Mouse (Mus musculus): ENCODE data around the gene Mrpl39. TPM values are rescaled to one million over a fixed set of nuclear protein-coding genes. Genes with fewer than 3 reads are reported as not detected.

The Mrpl39 gene
- total RNA-seq (2021): 10 to 100 TPM; 32.8 to 33.2 TPM
- long read RNA-seq, experiment 1, transcript Mrpl39-201 (10 exons, 2,294 nt): major isoform, 102 of 128 reads
- long read RNA-seq, experiment 1, partial matches to known transcripts: 15 of 128 reads
- long read RNA-seq, experiment 1, other reads (novel, unspliced or antisense): 11 of 128 reads
- long read RNA-seq, experiment 2, transcript Mrpl39-201 (10 exons, 2,294 nt): major isoform, 75 of 99 reads
- long read RNA-seq, experiment 2, partial matches to known transcripts: 19 of 99 reads
- long read RNA-seq, experiment 2, other reads (novel, unspliced or antisense): 5 of 99 reads

- DNase-seq: peak; percentile 99
- intact Hi-C loops (cut with DNase I): loop anchor here (1.0 to 10.0 kb wide), 5 partner anchors 39 to 939 kb away; partner anchors contain the start of genes Atp5j and Jam2
Observed at GRCm38 (mm10) chr16:84735166-84736105, at the start of gene Mrpl39. TSS of gene Mrpl39 (minus strand) at chr16:84735742.

GRCm38 (mm10) chr16:84784966-84785365, 49.4 kb upstream of the Mrpl39 start:
- intact Hi-C loops (cut with DNase I): no loop called here

DNA sequence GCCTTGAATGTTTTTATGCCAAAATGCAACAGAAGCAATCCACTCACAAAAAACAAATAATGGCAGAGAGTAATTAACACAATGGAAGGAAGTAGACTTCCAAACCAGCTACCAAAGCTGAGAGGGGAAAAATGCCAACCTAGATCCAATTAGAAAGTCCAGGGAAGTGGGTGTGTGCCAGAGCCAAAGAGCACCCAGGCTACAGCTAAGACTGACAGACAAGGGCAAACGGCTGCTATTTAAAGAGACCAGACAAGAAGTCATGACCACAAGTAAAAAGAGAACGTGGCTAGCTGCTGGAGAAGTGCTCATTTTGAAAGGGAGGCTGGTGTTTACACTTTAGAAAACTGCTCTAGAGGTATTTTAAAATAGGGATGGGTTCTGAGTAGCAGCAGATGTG, 47.7 kb upstream of the Mrpl39 start:
- intact Hi-C loops (cut with DNase I): no loop called here
- peak in 1 of 2 experiments; percentile 37 for DNase-seq

More at GRCm38 (mm10) chr16:84784966-84785365, 49.4 kb upstream of the Mrpl39 start:
- DNase-seq: no peak

DNA sequence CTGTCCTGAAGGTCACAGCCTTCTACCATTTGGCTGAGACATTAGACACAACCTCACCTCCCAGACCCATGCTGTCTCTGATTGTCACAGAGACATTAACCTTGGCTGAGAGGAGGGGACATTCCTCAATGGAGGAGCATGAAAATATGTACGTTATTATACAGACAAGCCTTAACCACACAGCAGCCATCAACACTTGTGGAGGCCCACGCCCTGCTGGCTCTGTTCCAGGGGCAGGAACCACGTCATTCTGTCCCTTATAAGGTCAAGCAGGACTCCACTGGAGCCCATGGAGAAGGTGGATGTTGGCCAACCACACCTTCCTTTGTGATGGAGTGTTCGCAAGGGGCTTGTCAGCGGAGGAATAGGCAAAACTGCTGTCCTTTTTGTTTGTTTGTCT, 44.2 kb upstream of the Mrpl39 start:
- no peak for DNase-seq
- intact Hi-C loops (cut with DNase I): no loop called here

- DNase-seq: no peak
- intact Hi-C loops (cut with DNase I): no loop called here
Observed at GRCm38 (mm10) chr16:84778861-84779630, 43.5 kb upstream of the Mrpl39 start.

DNA sequence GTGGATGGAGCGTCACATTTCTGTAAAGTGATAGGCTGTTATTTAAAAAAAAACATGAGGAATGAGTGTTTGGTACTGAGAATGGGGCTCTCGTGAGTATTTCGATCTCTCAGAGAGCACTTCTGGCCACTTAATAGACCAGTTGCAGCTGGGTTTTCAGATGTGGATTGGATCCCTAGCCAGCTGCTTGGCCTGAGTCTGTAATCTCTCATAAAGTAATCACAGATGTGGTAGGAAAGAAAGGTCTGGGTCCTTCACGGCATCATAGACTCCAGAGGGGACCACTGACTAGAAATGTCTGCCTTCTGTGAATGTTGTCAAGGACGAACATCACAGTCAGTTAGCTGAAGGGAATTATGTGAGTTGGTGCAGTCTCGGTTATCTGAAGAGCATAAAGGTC, 42.9 kb upstream of the Mrpl39 start:
- no peak for DNase-seq
- intact Hi-C loops (cut with DNase I): no loop called here

- intact Hi-C loops (cut with DNase I): loop anchor here (2.0 kb wide), 1 partner anchor 43 kb away; no protein-coding TSS in a partner anchor
- peak in 1 of 2 experiments; percentile 22 for DNase-seq
Observed at GRCm38 (mm10) chr16:84776089-84776784, 40.7 kb upstream of the Mrpl39 start.

DNA sequence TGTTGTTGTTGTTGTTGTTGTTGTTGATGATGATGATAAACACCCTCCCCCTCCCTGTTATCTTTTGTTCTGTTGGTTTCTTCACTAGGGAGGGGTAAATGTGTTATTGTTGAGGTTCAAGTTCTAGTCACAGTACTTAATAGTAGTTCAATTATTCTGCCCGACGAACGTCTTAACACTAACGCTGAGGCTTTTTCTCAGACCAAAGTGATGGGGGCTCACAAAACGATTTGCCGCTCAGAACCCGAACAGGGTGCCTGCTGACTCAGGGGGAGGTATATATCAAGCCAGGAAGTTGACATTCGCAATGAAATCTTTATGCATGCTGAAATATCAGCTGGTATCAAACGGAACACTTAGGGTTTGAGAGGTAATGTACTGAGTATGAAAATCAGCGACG, 39.8 kb upstream of the Mrpl39 start:
- intact Hi-C loops (cut with DNase I): loop anchor here (2.0 kb wide), 1 partner anchor 41 kb away; the partner anchor contains the start of gene Mrpl39
- no peak for DNase-seq

DNA sequence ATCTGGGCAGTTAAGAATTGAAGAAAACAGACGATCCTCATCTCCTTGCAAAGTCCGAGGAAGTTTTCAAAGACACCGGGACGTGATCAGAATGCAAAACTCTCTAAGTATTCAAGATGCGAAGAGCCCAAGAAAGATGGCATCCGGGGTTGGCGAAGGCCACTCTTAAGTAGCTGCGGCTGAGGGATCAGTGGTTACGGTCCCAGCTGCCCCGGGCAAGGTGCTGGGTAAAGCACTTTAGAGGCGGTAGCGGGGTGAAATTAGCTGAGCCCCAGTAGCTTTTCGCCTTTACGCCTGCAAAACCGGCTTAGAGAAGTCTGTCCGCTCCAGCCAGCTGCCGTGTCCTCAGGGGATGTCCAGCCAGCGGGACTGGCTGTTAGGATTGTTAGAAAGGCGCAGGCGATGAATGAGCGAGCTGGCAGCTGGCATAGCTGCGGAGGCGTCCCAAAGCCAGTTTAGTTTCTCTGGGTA, 39.3 kb upstream of the Mrpl39 start:
- peak; percentile 45 to 52 for DNase-seq
- intact Hi-C loops (cut with DNase I): loop anchor here (2.0 to 5.0 kb wide), 2 partner anchors 40 to 58 kb away; partner anchors contain the start of genes Gabpa and Mrpl39

DNA sequence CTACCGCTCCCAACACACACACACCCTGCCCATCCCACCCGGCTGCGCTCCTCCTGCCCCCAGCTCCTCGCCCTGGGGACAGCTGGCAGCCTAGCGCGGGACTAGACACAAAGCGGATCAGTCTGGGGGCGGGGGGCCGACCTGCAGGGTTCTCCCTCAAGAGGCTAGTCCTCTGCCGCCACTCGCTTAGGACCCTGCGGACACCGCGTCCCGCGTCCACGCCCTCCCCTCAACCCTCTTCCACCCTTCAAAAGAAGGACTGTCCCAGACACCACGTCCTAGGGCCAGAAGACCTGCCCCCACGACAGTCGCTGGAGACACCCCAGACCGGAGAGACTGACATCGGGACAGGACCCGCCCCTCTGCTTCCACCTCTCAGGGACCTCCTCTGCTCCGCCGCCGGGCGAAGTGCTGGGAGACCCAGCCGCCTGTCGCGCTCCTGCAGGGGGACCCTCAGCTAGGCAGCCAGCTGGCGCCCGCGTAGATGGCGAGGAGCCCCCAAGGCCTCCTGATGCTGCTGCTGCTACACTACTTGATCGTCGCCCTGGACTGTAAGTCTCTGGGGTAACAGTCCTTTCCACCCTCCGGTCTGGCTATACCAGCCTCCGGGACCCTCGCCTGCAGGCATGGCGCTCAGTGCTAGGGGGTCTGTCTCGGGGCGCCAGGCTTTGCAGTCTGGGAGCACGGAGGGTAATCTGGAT, 38.6 kb upstream of the Mrpl39 start, which contains the start of gene Jam2:
TSS of gene Jam2 (plus strand) at position 121 of the 701 bp plus-strand sequence.
- intact Hi-C loops (cut with DNase I): loop anchor here (2.0 to 5.0 kb wide), 2 partner anchors 39 to 58 kb away; partner anchors contain the start of genes Gabpa and Mrpl39
- DNase-seq: peak; percentile 78 to 81

- peak in 1 of 2 experiments; percentile 22 for DNase-seq
- intact Hi-C loops (cut with DNase I): loop anchor here (5.0 kb wide), 1 partner anchor 59 kb away; the partner anchor contains the start of gene Gabpa
Observed at GRCm38 (mm10) chr16:84773268-84773861, 37.8 kb upstream of the Mrpl39 start.

DNA sequence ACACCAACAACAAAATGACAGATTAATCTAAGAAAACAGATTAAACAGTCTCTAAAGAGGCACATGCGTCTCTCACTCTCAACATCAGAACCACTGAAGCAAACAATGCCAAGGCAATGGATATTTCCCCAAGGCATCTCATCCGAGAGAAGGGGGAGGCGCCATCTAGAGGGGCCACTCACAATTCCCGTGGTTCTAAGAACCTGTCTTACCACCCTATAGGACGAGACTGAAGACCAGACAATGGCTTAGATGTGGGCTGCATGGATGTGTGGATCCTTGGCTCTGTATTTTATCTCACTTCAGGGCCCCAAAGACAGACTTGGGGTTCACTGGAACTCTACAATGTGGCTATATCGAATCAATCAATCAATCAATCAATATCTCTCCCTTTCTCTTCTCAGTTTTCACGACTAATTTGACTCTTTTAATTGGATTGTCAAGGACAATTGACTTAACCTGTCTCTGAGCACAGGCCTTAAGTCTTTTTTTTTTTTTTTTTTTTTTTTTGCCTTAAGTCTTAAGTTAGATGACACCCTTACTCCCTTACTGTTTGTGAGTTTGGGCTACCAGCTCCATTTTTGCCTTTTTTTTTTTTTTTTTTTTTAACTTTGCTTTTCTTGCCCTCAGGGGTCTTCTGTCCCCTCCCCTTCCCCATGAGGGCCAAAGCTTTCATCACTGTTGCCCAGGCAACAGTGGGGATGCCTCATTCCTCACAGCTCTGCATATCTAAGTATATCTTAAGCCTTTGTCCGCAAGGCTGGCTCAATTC, 37.1 kb upstream of the Mrpl39 start:
- no peak for DNase-seq
- intact Hi-C loops (cut with DNase I): loop anchor here (5.0 kb wide), 1 partner anchor 60 kb away; the partner anchor contains the start of gene Gabpa

DNA sequence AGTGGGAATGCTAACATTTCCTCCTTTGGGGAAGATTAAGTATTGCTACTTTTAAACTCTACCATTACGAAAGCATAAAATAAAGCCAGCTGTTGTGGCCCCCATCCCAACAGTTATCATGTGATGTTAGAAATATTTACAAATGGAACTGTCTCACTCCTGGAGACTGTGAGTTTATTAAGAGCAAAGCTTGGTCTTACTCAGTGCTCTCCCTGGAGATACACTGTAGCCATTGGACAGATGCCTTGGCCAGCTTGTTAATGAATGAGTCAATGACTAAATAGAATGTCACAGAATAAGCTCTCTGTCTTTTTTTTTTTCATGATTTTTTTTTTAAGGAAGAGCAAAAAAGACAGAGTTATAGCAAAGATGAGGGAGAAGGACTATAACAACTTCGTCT, 35.9 kb upstream of the Mrpl39 start:
- peak; percentile 43 to 64 for DNase-seq
- intact Hi-C loops (cut with DNase I): loop anchor here (5.0 kb wide), 1 partner anchor 61 kb away; the partner anchor contains the start of gene Gabpa

DNA sequence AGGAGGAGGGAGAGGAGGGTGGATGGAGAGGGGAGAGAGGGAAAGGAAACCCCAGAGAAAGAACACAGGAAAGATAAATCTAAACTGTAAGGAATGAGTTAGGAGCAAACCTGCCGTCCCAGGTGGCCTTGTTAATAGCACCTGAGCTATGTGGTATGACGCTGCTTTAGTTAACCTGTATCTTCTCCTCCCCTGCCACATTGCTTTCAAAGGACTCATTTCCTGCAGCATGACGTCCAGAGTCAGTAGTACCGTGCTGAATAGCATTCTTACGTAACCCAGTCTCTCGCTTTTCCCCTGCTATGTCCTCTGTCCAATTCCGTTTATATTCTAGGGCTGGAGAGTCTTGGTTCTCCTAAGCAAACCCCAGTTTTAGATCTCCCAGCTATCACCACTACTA, 35.3 kb upstream of the Mrpl39 start:
- intact Hi-C loops (cut with DNase I): loop anchor here (5.0 kb wide), 1 partner anchor 61 kb away; the partner anchor contains the start of gene Gabpa
- DNase-seq: no peak

- intact Hi-C loops (cut with DNase I): loop anchor here (5.0 kb wide), 1 partner anchor 62 kb away; the partner anchor contains the start of gene Gabpa
- no peak for DNase-seq
Observed at GRCm38 (mm10) chr16:84769619-84770464, 34.3 kb upstream of the Mrpl39 start.

DNA sequence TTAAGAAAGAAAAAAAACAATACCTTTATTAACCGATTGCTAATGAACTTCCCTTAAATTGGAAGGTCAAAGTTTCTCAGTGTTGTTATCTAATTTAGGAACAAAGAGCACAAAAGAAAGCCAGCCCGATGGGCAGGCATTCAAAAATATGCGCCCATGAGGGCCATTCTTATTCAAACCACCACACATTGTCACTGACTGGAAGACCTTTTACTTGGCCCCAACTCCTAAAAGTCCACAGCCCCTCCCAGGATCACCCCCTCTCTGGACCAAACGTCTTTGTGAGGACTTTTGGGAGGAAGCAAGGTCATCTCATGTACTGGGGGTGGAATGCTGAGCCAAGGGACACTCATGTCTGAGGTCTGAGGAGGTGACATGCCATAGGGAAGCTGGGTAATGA, 33.6 kb upstream of the Mrpl39 start:
- DNase-seq: no peak
- intact Hi-C loops (cut with DNase I): no loop called here

Measured in heart, postnatal 14 days (tissue).